Mouse (Mus musculus) heart, adult 2 months (tissue): Measurements from ENCODE around the gene Cd82.

Experiments used
- CTCF ChIP-seq: fragments of 200-600 bp; IDR thresholded peaks from 2 replicates; pipeline ENCODE4 v1.8.1; 2022; ENCODE audit warnings: antibody characterized with exemption, mild to moderate bottlenecking, moderate library complexity
- EP300 ChIP-seq: fragments of 200-500 bp; IDR thresholded peaks from 2 replicates; pipeline ENCODE4 v1.6.1; 2011; ENCODE audit warnings: low read depth, low read length, control low read depth; ENCODE audit not compliant: insufficient read depth
- POLR2A ChIP-seq: fragments of 200-500 bp; IDR thresholded peaks from 2 replicates; pipeline ENCODE4 v1.6.1; 2011; ENCODE audit warnings: mild to moderate bottlenecking, low read depth, low read length, control low read depth; ENCODE audit not compliant: insufficient read depth

DNA sequence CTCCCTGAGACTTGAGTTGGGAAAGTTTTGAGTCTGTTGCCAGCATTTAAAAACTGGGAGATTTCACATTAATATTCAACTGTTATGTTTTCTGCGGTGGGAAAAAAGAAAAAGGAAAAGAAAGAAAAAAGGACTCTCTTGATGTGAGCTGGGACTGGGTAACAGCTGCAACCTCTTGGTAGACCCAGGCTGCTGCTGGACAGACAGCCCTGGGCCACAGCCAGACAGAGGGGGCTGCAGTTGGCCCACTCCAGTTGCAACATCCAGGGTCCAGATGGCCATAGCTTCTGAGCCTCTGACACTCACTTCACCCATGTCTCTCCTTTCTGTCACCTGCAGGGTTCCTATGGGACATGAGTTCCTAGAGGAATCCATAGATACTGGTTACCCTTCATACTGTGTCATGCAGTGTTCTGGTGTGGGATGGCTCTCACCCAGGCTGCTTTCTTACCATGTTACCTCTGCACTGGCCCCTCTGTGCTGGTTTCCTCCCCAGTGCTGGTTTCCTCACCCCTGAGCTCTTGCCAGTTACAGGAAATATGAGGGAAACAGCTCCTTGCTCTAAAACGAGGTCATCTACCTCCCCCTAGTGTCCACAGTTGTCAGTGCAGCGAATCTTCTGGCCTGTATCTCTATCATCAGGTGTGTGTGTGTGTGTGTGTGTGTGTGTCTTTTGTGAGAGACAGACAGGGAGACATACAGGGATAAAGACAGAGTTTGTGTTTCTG lies 8.1 kb upstream of the Cd82 start:
- no peak for TF ChIP-seq POLR2A
- TF ChIP-seq CTCF: peak; percentile 82
- TF ChIP-seq EP300: peak; percentile 72
